Mouse (Mus musculus): ENCODE measurements around the gene Pank1. TPM values are rescaled to one million over a fixed set of nuclear protein-coding genes. Genes with fewer than 3 reads are reported as not detected.

Gene Pank1
- 1.1 and 1.3 TPM in 2 replicates for polyA plus RNA-seq (2012; rRNA removed; ENCODE audit: low replicate concordance)

GRCm38 (mm10) chr19:34878603-34879541, at the start of gene Pank1:
TSS of gene Pank1 (minus strand) at chr19:34879455.

GRCm38 (mm10) chr19:34921652-34922602, 42.7 kb upstream of the Pank1 start, which contains the start of gene Kif20b:
TSS of gene Kif20b (plus strand) at chr19:34922361.

Other genes with a start within 250 kb of the Pank1 start
- gene Ifit1bl2, start 238.7 kb downstream of the Pank1 start, polyA plus RNA-seq (2012; rRNA removed; ENCODE audit: low replicate concordance) = 1.3 and 2.3 TPM in 2 replicates
- 0.90 and 8.1 TPM in 2 replicates for gene Ifit1, start 238.6 kb downstream of the Pank1 start, polyA plus RNA-seq (2012; rRNA removed; ENCODE audit: low replicate concordance)
- gene Slc16a12, start 132.2 kb downstream of the Pank1 start, polyA plus RNA-seq (2012; rRNA removed; ENCODE audit: low replicate concordance) = 0.31 and 2.3 TPM in 2 replicates
- 0.02 TPM in 1 of 2 replicates, not detected in the other for gene Kif20b, start 42.9 kb upstream of the Pank1 start, polyA plus RNA-seq (2012; rRNA removed; ENCODE audit: low replicate concordance)

All from duodenum, adult 2 months (tissue).